Mouse (Mus musculus) ES-Bruce4 (cell line): ENCODE measurements at regions not wholly inside any gene's neighbourhood (a gene's known extent, or its start where the extent isn't known, plus 50 kb on each side); places are given as distances from the start of the nearest gene placed in this dataset.

Experiments
- H3K27ac ChIP-seq: 2 replicates; pipeline ENCODE4 v1.5.1; 2012; ENCODE audit warnings: low read length, inconsistent platforms; ENCODE audit not compliant: insufficient read depth
- H3K27me3 ChIP-seq: 2 replicates; pipeline ENCODE4 v1.6.1; 2012; ENCODE audit warnings: mild to moderate bottlenecking, low read length, inconsistent platforms; ENCODE audit not compliant: control insufficient read depth, poor library complexity, insufficient read depth, severe bottlenecking
- H3K36me3 ChIP-seq: 2 replicates; pipeline ENCODE4 v1.6.1; 2012; ENCODE audit warnings: inconsistent platforms, mild to moderate bottlenecking, low read length, moderate library complexity; ENCODE audit not compliant: control insufficient read depth, poor library complexity, insufficient read depth, severe bottlenecking
- H3K4me1 ChIP-seq: one replicate; pipeline ENCODE4 v1.8.1; 2011; ENCODE audit warnings: low read length; ENCODE audit not compliant: control insufficient read depth, insufficient read depth
- H3K4me3 ChIP-seq: 2 replicates; pipeline ENCODE4 v1.5.1; 2011; ENCODE audit warnings: low read depth, mild to moderate bottlenecking, low read length
- H3K9ac ChIP-seq: 2 replicates; pipeline ENCODE4 v1.6.1; 2012; ENCODE audit warnings: low read depth, mild to moderate bottlenecking, inconsistent platforms; ENCODE audit not compliant: poor library complexity, severe bottlenecking
- H3K9me3 ChIP-seq: replicated peaks from 2 replicates; pipeline ENCODE4 v1.6.1; 2012; ENCODE audit warnings: mild to moderate bottlenecking, low read length, inconsistent platforms; ENCODE audit not compliant: control insufficient read depth, poor library complexity, insufficient read depth, severe bottlenecking
- CTCF ChIP-seq: IDR thresholded peaks from one replicate; pipeline ENCODE4 v1.8.1; 2011; ENCODE audit warnings: low read depth, low read length
- EP300 ChIP-seq: IDR thresholded peaks from 2 replicates; pipeline ENCODE4 v1.6.1; 2011; ENCODE audit warnings: low read depth, low read length; ENCODE audit not compliant: insufficient read depth
- POLR2A ChIP-seq: IDR thresholded peaks from one replicate; pipeline ENCODE4 v1.8.1; 2011; ENCODE audit warnings: low read length; ENCODE audit not compliant: insufficient read depth

- H3K27ac ChIP-seq = no peak overlapping the region
- no peak overlapping the region for H3K9ac ChIP-seq
- H3K4me1 ChIP-seq = no peaks in the 10 kb centered on the region
- TF ChIP-seq CTCF (no peak), POLR2A (no peak), EP300 (no peak)
- peaks cover 16% of the 10 kb centered on the region for H3K9me3 ChIP-seq
- H3K27me3 ChIP-seq = no peaks in the 10 kb centered on the region
- no peaks in the 10 kb centered on the region for H3K36me3 ChIP-seq
- H3K4me3 ChIP-seq = no peak overlapping the region
Observed at GRCm38 (mm10) chr10:55335997-55336396, 770.7 kb upstream of the Msl3l2 start.

- H3K27ac ChIP-seq = no peak overlapping the region
- TF ChIP-seq POLR2A (no peak), EP300 (no peak)
- H3K4me3 ChIP-seq = no peak overlapping the region
- no peaks in the 10 kb centered on the region for H3K27me3 ChIP-seq
- H3K9me3 ChIP-seq = no peaks in the 10 kb centered on the region
- no peaks in the 10 kb centered on the region for H3K36me3 ChIP-seq
- H3K9ac ChIP-seq = no peak overlapping the region
- no peaks in the 10 kb centered on the region for H3K4me1 ChIP-seq
Observed at GRCm38 (mm10) chr10:55348071-55348470, 758.6 kb upstream of the Msl3l2 start.
